Mouse (Mus musculus) cerebellum, postnatal 4 days (tissue): Measurements from ENCODE around the gene Maml1.

Source experiments
- DNase-seq, 2 experiments: peaks; one replicate each; pipeline ENCODE4 v3.0.0; 2022; ENCODE audit warnings: low spot score in 2 of 2, mixed read lengths in 1 of 2

Maml1 gene

DNA sequence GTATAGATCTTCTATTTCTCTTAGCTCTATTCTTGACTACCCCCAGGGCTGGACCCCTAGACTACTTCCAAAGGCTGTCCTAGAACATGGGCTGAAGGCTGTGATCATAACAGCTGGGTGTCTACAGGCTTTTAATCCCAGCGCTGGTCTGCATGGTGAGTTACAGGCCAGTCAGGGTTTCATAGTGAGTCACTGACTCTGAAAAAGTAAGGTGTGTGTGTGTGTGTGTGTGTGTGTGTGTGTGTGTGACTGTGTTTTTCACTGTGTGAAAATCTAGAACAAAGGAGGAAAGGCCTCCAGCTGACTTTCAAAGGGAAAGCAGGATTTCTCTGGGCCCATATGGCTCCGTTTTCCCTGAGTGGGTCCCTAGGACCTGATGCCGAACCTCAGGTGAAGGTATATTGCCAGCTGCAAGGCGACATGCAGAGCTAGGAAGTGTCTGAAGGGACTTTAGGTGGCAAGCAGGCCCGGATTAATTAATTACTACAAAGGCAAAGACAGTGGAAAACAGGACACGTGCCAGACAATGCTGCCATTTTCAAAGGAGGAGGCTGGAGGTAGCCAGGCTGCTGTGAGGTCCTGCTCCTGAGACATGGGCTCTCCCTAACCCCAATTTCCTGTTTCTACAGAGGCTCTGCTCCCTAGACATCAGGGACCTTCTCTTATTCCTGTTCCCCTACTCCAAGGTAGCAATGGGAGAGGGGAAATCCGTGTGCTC, 69.4 kb downstream of the Maml1 start:
- no peak for DNase-seq

DNA sequence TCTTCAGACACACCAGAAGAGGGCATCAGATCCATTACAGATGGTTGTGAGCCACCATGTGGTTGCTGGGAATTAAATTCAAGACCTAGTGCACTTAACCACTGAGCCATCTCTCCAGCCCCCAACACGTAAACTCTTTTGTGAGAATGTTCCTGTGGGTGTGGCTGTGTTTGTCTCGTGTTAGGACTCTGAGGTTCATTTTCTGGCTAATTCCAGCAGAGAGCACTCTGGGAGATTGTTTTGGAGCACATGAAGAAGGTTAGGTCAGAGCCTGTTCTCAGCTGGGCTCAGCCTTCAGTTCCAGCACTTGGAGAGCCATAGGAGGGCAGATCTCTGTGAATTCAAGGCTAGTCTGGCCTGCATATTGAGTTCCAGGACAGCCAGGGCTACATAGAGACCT, 72.3 kb downstream of the Maml1 start:
- no peak for DNase-seq

DNA sequence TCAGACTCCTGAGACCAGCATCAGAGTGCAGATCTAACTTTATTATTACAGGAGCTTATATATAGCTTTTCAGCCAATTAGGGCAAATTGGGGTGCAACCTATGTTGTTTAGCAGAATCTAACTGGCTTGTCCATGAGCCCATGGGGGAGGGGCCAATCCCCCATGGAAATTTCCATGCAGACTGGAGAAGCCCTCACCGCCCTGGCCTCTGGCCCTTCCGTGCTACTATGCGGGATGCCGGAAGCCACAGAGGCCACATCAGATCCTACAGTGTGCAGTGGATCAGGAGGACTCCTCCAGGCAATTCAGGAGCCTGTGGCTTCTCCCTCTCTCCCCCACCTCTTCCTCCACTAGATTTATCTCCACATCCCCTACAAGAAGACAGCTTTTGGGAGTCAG, 74.3 kb downstream of the Maml1 start:
- DNase-seq, result no peak

GRCm38 (mm10) chr11:50216724-50217366, 75.3 kb downstream of the Maml1 start:
- no peak for DNase-seq

DNA sequence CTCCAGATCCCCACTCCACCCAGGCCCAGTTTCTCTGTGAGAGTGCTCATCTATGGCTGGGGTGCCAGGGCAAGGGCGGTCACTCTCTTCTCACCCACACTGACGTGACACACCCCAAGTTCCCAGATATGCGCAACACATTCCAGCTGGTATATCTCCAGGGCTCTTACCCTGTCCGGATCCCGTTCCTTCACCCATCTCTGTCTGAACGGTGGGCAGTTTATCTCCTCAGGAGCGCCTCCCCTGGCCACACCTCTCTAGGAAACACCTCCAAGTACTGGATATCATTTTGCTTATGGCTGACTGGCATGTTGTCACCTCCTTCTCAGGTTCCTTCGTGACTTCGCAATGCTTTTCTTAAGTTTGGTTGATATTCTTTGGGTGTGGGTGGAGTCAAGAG, 76.5 kb downstream of the Maml1 start:
- no peak for DNase-seq

DNA sequence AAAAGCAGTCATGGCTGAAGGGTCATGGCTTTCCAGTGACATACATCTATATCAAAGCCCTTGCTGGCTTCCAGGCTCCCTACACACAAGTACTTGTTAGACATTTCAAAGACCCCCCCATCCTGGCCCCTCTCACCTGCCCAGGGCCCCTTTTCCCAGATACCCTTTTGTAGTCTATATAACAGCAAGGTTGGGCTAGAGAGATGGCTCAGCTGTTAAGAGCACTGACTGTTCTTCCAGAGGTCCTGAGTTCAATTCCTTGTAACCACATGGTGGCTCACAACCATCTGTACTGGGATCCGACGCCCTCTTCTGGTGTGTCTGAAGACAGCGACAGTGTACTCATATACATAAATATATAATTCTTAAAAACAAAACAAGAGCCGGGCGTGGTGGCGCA, 77.5 kb downstream of the Maml1 start:
- no peak for DNase-seq

DNA sequence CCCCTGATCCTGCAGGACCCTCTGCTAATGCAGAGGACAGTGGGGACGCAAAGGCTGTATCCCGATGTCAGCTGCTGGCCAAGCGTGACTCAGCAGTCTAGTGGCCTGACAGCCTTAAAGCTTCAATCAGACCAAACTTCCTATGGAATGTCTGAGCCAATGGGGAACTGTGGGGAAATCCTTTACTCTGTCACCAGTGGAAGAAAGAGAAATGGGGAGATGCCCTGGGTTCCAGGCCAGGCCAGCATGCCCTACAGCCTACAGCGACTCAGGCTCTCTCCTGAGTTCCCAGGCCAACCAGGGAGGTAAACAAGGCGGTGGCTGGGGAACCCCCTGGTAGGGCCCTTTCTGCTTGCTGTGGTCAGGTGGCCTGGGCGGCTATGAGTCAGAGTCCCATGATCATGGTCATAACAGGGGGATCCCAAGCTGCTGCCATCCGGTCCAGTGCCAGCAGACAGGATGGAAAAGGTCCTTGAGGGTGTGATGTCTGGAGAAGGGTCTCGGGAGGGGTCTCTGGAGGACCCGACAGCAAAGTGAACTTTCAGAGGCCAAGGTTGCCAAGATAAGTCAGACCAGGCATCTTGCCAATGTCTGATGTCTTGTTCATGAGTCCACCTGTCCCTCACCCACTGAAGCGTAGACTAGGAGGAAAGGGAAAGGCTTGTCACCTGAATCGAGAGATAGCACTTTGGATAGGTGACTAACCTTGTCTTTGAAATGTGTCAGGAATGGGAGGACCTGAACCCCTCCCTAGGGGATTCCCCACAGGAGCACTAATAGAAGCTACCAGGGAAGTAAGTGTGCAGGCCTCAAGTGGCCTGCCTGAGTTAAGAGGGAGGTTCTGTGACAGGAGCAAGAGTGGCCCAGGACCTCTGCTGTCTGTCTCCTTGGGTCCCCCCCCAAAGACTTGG, 79.0 kb downstream of the Maml1 start:
- DNase-seq, result no peak

DNA sequence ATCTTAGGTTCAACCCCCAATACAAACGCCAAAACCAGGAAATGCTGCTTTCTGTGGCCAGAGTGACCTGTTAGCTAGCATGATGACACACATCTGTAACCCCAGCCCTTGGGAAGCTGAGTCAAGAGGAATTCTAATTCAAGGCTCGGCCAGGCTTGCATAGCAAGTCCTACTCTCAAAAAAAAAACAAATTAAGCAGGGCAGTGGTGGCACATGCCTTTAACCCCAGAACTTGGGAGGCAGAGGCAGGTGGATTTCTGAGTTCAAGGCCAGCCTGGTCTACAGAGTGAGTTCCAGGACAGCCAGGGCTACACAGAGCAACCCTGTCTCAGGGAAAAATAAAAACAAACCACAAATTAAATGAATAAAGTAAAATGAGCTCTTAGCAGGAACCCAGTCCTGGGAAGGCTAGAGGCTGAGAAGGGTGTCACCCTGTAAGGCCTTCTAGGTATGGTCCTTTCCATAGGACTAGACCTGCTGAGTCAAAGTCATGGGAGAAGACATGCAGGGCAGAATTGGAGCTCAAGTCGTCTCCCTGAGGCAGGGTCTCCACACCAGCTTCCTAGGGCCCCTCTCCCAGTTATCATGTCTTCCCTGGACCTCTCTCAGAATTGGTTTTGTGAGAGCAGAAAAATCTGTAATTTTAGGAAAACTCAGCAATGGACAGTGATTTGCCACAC, 79.9 kb downstream of the Maml1 start:
- DNase-seq, result no peak

DNA sequence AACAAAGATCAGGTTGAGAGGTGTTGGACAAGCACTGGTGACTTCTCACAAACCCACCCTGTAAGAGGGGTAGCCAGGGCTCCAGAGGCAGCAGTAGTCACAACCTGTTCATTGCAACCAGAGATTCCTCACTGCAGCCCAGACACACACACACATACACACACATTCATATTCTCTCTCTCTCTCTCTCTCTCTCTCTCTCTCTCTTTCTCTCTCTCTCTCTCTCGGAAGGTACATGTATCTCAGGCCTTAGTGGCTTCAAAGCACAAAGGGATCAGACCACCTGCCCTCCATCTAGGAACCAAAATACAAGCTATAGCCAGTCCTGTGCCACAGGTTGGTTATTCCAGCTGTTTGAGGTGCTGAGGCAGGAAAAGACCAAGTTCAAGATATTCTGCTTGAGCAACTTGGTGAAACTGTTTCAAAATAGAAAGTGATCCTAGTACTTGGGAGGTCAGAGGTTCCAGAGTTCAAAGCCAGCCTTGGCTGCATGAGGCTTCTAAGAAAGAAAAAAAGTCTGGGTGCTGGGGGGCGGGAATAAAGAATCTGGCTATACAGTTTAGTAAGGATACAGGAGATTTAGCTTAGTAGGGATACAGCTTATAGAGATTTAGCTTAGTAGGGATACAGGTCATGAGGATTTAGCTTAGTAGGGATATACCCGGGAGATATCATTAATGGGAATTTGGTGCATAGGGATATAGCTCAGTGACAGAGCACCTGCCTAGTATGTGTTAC, 80.6 kb downstream of the Maml1 start:
- DNase-seq, result no peak

DNA sequence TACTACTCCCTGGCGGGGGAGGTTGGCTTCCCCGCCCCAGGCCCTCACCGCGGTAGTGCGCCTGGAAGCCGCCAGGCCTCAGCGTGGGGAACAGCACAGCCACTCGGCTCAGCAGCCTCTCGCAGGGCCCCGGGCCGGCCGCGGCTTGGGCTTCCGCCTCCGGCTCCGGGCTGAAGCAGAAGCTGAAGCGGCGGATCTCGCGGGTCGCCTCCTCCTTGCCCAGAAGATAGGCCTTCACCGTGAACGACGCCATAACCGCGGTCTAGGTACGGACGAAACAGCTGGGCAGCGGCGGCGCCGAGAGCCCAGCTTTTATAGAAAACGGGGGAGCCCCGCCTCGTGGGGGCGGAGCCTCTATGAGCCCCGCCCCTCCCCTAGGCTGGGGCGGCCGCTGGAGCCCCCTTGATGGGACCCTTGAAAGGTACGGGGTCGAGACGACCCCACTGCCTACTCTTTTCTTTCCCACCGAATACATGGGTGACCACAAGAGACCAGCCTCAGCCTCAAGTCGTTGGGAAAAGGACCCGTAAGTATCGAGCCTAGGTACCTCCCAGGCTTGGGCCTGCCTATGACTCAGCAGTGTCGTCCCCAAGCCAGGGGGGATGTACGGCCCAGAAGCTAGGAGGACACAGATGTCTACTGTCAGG, 81.5 kb downstream of the Maml1 start, which contains the start of the genes Sqstm1 and Mgat4b:
TSS of gene Sqstm1 (minus strand) at position 323 of the 647 bp plus-strand sequence.
TSS of gene Mgat4b (plus strand) at position 386 of the 647 bp plus-strand sequence.
- peak; percentile 68 to 78 for DNase-seq

- peak; percentile 79 to 90 for DNase-seq
Observed at GRCm38 (mm10) chr11:50210101-50210504, 82.0 kb downstream of the Maml1 start.

DNA sequence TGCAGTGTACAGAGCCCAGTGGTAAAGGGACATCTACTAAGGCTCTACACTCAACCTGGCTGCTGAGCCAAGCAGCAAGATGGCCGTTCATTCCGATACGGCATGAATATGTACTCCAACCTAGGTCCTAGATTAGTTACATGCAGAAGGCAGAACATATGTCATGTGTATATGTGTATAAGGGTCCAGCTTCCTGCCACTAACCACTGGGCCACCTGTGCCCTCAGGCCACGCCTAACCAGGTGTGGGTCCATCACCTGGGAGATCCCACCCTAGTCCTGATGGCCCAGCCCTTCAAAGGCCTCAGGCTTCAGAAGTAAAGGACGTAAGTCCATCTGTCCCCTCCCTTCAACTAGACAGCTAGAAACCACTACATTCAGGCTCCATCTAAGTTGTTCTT, 84.1 kb downstream of the Maml1 start:
- DNase-seq, result no peak

DNA sequence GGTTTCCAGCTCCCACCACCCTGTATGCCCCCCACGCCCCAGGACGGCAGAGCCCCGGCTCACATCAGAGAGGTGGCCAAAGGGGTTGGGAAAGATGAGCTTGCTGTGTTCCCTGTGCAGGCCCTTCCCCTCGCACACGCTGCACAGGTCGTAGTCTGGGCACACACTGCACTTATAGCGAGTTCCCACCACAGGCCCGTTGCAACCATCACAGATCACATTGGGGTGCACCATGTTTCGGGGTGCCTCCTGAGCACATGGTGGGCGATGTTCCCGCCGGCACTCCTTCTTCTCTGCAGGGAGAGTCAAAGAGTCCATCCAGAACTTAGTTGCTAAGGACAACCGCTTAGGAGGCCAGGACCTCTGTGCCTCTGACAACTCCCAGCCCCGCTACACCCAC, 84.8 kb downstream of the Maml1 start:
- DNase-seq, result no peak

DNA sequence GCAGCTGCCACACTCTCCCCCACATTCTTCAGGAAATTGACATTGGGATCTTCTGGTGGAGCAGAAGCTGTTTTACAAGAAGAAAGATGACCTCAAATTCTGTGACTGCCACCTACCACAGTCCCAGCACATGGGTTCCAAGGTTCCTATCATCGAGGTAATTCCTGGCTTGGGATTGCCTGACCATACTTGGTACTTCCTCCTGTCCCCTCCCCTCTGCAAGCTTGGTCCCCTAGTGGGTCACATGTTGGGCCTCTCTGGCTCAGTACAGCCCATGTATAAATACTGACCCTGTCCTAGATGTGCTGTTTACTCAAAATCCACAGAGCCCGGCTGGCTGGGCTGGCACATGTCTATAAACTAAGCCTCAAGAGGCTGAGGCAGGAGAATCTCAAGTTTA, 86.1 kb downstream of the Maml1 start:
- DNase-seq, result no peak
